Mouse (Mus musculus): ENCODE results near the gene Ell2. TPM values are rescaled to one million over a fixed set of nuclear protein-coding genes. Genes with fewer than 3 reads are reported as not detected.

Gene Ell2
- 0.72 and 0.74 TPM in 2 replicates for polyA plus RNA-seq (2015; fragmentation: Nextera tagmentation; extraction: Ambion mirVana)

GRCm38 (mm10) chr13:75706457-75706856 lies at the start of gene Ell2:
Gene Ell2, plus strand, starts transcription at chr13:75706757.
- H3K27ac ChIP-seq (replicated peaks), result no peak within 1 kb of the TSS
- no peak for ATAC-seq (replicated peaks)
- WGBS, result 98% methylated on average over 1 of the region's 1 CpGs

DNA sequence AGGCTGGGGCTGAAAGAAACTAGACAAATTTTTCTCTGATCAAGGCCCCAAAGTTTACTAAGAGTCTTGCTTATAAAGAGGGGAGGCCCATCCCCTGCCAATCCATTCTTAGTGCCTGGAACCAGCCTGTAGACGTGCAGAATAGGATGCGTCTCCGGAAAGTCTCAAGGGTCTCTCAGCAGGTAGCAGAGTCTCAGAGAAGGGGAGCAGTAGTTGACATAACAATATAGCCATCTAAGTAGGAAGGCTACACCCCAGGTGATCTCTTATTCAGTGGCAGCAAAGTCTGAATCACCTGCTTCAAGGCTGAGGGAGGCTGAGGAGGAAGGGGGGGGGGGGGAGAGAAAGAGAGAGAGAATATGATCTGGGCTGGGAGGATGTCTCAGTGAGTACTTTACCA lies 21.1 kb upstream of the Ell2 start:
- ATAC-seq (replicated peaks), result no peak
- Histone ChIP-seq H3K4me1 (no peaks in the 10 kb centered on the region), H3K36me3 (no peaks in the 10 kb centered on the region), H3K27ac (replicated peaks) (no peak overlapping the region), H3K9me3 (no peaks in the 10 kb centered on the region), H3K27me3 (no peaks in the 10 kb centered on the region), H3K4me3 (no peak overlapping the region), H3K4me2 (replicated peaks) (no peak overlapping the region), H3K9ac (replicated peaks) (no peak overlapping the region)
- 36% methylated on average over 3 of the region's 3 CpGs for WGBS

More at GRCm38 (mm10) chr13:75706457-75706856, at the start of gene Ell2:
- Histone ChIP-seq H3K9ac (replicated peaks) (peak within 1 kb of the TSS; percentile 47), H3K9me3 (no peaks in the 10 kb centered on the region), H3K4me3 (peak within 1 kb of the TSS; percentile 61), H3K4me2 (replicated peaks) (peak within 1 kb of the TSS; percentile 91), H3K4me1 (peaks cover 13% of the 10 kb centered on the region), H3K36me3 (no peaks in the 10 kb centered on the region), H3K27me3 (peaks cover 12% of the 10 kb centered on the region; the same call in 1 of the 2 replicates)

DNA sequence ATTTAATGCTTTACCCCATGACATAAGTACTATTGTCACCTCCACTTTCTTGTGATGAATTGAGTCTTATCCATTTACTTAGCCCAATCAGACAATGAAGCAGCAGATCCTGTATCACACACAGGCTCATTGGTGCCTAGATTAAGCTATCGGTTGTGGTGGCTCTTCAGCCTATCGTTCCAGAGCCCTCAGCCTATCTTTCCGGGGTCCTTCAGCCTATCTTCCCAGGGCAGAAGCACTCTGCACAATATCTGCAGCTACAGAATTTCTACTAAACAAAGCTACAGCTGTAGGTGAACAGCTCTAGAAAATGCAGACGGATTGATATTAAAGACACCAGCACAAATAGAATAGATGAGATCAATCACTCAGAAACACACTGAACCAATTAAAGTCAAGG lies 19.6 kb upstream of the Ell2 start:
- no peak for ATAC-seq (replicated peaks)
- Histone ChIP-seq H3K9ac (replicated peaks) (no peak overlapping the region), H3K9me3 (no peaks in the 10 kb centered on the region), H3K4me3 (no peak overlapping the region), H3K27me3 (no peaks in the 10 kb centered on the region), H3K4me1 (no peaks in the 10 kb centered on the region), H3K36me3 (no peaks in the 10 kb centered on the region), H3K27ac (replicated peaks) (no peak overlapping the region), H3K4me2 (replicated peaks) (no peak overlapping the region)
- 79% methylated on average over 4 of the region's 4 CpGs for WGBS

DNA sequence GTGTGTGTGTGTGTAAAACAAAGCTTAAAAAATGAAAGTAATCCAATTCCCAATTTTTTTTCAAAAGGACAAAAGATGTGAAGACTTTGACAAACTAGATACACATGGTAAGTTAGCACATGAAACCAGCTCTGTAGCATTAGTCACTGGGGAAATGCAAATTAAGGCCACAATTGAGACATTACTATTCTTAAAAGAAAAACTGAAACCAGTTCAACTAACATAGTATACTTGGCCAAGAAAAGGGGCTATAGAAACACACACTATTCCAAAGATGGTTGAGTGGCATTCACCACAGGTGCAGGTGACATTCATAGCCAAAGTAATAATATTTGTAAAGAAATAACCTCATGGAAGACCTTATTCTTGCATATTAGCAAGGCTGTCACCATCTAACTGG lies 14.9 kb upstream of the Ell2 start:
- no peak overlapping the region for H3K27ac ChIP-seq (replicated peaks)
- H3K4me1 ChIP-seq, result no peaks in the 10 kb centered on the region
- H3K9ac ChIP-seq (replicated peaks), result no peak overlapping the region
- no peak overlapping the region for H3K4me2 ChIP-seq (replicated peaks)
- no peaks in the 10 kb centered on the region for H3K9me3 ChIP-seq
- no peak for ATAC-seq (replicated peaks)
- H3K36me3 ChIP-seq, result no peaks in the 10 kb centered on the region
- no peak overlapping the region for H3K4me3 ChIP-seq
- H3K27me3 ChIP-seq, result no peaks in the 10 kb centered on the region

DNA sequence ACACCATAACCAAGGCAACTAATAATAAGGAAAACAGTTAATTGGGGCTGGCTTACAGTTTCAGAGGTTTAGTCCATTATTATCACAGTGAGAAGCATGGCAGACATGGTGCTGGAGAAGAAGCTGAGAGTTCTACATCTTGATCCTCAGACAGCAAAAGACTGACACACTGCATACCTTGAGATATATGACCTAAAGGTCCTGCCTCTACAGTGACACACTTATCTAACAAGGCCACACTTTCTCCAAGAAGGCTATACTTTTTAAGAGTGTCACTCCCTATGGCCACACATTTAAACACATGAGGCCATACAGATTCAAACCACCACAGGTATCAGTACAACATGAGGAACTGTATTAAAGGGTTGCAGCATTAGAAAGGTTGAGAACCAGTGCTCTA lies 13.5 kb upstream of the Ell2 start:
- Histone ChIP-seq H3K4me1 (no peaks in the 10 kb centered on the region), H3K4me3 (no peak overlapping the region), H3K27ac (replicated peaks) (no peak overlapping the region), H3K27me3 (no peaks in the 10 kb centered on the region), H3K36me3 (no peaks in the 10 kb centered on the region), H3K4me2 (replicated peaks) (no peak overlapping the region), H3K9me3 (no peaks in the 10 kb centered on the region), H3K9ac (replicated peaks) (no peak overlapping the region)
- no peak for ATAC-seq (replicated peaks)

- no peaks in the 10 kb centered on the region for H3K36me3 ChIP-seq
- no peak overlapping the region for H3K27ac ChIP-seq (replicated peaks)
- H3K9ac ChIP-seq (replicated peaks), result no peak overlapping the region
- H3K9me3 ChIP-seq, result no peaks in the 10 kb centered on the region
- no peak for ATAC-seq (replicated peaks)
- H3K4me2 ChIP-seq (replicated peaks), result no peak overlapping the region
- H3K4me1 ChIP-seq, result peaks cover under 1% of the 10 kb centered on the region
- WGBS, result 47% methylated on average over 5 of the region's 5 CpGs
- no peak overlapping the region for H3K4me3 ChIP-seq
- no peaks in the 10 kb centered on the region for H3K27me3 ChIP-seq
Measured at GRCm38 (mm10) chr13:75702814-75703213, 3.7 kb upstream of the Ell2 start.

GRCm38 (mm10) chr13:75706882-75707816 lies 592 bp downstream of the Ell2 start:
- peaks cover 13% of the 10 kb centered on the region for H3K4me1 ChIP-seq
- peak overlapping the region; percentile 61 for H3K4me3 ChIP-seq
- H3K9ac ChIP-seq (replicated peaks), result peak overlapping the region; percentile 47
- H3K27me3 ChIP-seq, result peaks cover 12% of the 10 kb centered on the region; the same call in 1 of the 2 replicates
- ATAC-seq (replicated peaks), result peak; percentile 100
- peak overlapping the region; percentile 91 for H3K4me2 ChIP-seq (replicated peaks)
- H3K9me3 ChIP-seq, result no peaks in the 10 kb centered on the region
- H3K36me3 ChIP-seq, result no peaks in the 10 kb centered on the region
- WGBS, result 7% methylated on average over 55 of the region's 64 CpGs
- H3K27ac ChIP-seq (replicated peaks), result no peak overlapping the region

DNA sequence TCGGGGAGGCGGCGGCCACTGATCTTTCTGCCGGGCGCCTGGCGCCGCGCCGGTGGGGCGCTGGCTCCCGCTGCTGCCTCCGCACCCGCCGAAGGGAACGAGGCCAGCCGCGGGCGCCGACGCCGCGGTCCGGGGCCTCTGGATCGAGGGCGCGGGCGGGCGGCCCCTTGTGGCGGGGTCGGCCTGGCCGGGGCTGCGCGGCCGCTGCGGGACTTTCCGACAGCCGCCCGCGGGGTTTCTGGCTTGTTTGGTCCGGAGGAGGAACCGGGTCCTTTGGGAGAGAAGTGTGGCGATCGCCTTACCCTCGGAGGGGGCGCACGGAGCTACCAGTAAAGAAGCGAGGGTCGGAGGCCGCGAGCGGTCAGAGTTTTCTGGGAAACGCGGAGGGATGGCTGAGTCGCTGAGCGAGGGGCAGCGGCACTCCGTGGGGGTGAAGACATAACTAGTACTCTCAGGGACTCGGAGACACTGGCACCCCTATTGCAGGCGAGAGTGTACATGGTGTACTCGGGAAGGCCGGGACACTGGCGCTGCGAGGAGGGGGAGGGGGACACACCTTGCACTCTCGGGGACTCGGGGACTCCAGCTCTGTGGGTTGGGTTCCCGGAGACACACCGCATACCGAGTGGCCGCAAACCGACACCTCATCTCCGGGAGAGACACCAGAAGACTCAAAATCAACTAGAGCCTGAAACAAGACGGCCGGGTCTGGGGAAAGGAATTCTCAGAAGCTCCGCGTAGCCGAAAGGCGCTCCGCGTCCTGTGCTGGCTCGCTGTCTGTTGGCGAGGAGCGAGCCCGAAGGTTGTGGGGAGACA lies 1.5 kb downstream of the Ell2 start:
- Histone ChIP-seq H3K9me3 (no peaks in the 10 kb centered on the region), H3K27me3 (peaks cover 12% of the 10 kb centered on the region; the same call in 1 of the 2 replicates), H3K4me3 (peak overlapping the region; percentile 61), H3K27ac (replicated peaks) (no peak overlapping the region), H3K4me1 (peaks cover 13% of the 10 kb centered on the region), H3K9ac (replicated peaks) (peak overlapping the region; percentile 47), H3K36me3 (no peaks in the 10 kb centered on the region), H3K4me2 (replicated peaks) (peak overlapping the region; percentile 91)
- ATAC-seq (replicated peaks), result peak; percentile 73
- under 1% methylated on average over 70 of the region's 83 CpGs for WGBS

GRCm38 (mm10) chr13:75708637-75709002 lies 2.1 kb downstream of the Ell2 start:
- Histone ChIP-seq H3K27ac (replicated peaks) (no peak overlapping the region), H3K36me3 (no peaks in the 10 kb centered on the region), H3K9me3 (no peaks in the 10 kb centered on the region), H3K4me1 (peaks cover 13% of the 10 kb centered on the region), H3K4me2 (replicated peaks) (peak overlapping the region; percentile 91), H3K27me3 (peaks cover 12% of the 10 kb centered on the region; the same call in 1 of the 2 replicates), H3K4me3 (peak overlapping the region; percentile 61), H3K9ac (replicated peaks) (peak overlapping the region; percentile 47; the same call in 1 of the 2 replicates)
- ATAC-seq (replicated peaks), result no peak
- WGBS, result 9% methylated on average over 8 of the region's 8 CpGs

GRCm38 (mm10) chr13:75709026-75709778 lies 2.6 kb downstream of the Ell2 start:
- Histone ChIP-seq H3K27ac (replicated peaks) (no peak overlapping the region), H3K27me3 (peaks cover 12% of the 10 kb centered on the region; the same call in 1 of the 2 replicates), H3K4me2 (replicated peaks) (peak overlapping the region; percentile 91), H3K9me3 (no peaks in the 10 kb centered on the region), H3K9ac (replicated peaks) (no peak overlapping the region), H3K4me3 (no peak overlapping the region; the same call in 1 of the 2 replicates), H3K36me3 (no peaks in the 10 kb centered on the region), H3K4me1 (peaks cover 13% of the 10 kb centered on the region)
- WGBS, result 40% methylated on average over 4 of the region's 4 CpGs
- no peak for ATAC-seq (replicated peaks)

GRCm38 (mm10) chr13:75710152-75710551 lies 3.6 kb downstream of the Ell2 start:
- Histone ChIP-seq H3K4me1 (peaks cover 13% of the 10 kb centered on the region), H3K4me2 (replicated peaks) (no peak overlapping the region), H3K27ac (replicated peaks) (no peak overlapping the region), H3K9ac (replicated peaks) (no peak overlapping the region), H3K27me3 (peaks cover 12% of the 10 kb centered on the region; the same call in 1 of the 2 replicates), H3K4me3 (no peak overlapping the region), H3K9me3 (no peaks in the 10 kb centered on the region), H3K36me3 (no peaks in the 10 kb centered on the region)
- 68% methylated on average over 6 of the region's 6 CpGs for WGBS
- no peak for ATAC-seq (replicated peaks)
